Mouse (Mus musculus) stomach, postnatal 0 days (tissue): ENCODE results near the gene Commd3.

ENCODE experiments used
- CTCF ChIP-seq: IDR thresholded peaks from 2 replicates; pipeline ENCODE4 v1.5.1; 2016; ENCODE audit warnings: antibody characterized with exemption, low read depth, mild to moderate bottlenecking, moderate library complexity
- EP300 ChIP-seq: optimal IDR thresholded peaks from 2 replicates; pipeline ENCODE3; 2016; ENCODE audit warnings: antibody characterized with exemption

DNA sequence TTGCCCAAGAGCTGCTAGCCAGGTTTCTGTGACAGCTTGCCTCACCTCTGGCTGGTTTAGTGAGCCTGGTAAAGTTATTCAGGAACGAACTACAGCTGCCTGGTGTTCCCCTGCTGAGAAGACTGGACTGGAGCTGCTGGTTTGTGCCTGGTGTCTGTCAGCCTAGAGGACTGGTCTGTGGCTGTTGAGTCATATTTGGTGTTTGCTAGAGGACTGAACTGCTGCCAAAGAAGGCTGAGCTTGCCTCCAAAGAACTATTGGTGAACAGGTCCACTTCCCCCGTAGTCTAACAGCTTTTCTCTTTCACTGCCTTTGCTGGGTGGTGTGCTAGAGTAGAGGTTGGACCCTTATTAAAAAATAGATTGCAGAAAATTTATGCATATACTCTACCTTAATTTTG, 40.9 kb downstream of the Commd3 start:
- TF ChIP-seq EP300 = no peak
- TF ChIP-seq CTCF = no peak
